Mouse (Mus musculus) WW6 (cell line): ENCODE results near the gene Dnajc16.
A peak's percentile ranks its signal among the peaks of the same experiment; 100 is the strongest.

Experiments used
- DNase-seq: peaks from one replicate; pipeline ENCODE4 v3.0.0-alpha.2; 2013; ENCODE audit warnings: low read depth, low spot score

The Dnajc16 gene

GRCm38 (mm10) chr4:141763476-141763875, 27.3 kb downstream of the Dnajc16 start:
- no peak for DNase-seq

- DNase-seq, result no peak
These were observed 28.6 kb downstream of the Dnajc16 start for GRCm38 (mm10) chr4:141762102-141762598.

GRCm38 (mm10) chr4:141760942-141761341, 29.8 kb downstream of the Dnajc16 start:
- DNase-seq, result no peak

- no peak for DNase-seq
These were observed 31.7 kb downstream of the Dnajc16 start for GRCm38 (mm10) chr4:141758874-141759542.

- no peak for DNase-seq
These were observed 33.6 kb downstream of the Dnajc16 start for GRCm38 (mm10) chr4:141757124-141757523.

GRCm38 (mm10) chr4:141755375-141755930, 35.3 kb downstream of the Dnajc16 start:
- DNase-seq, result no peak

- DNase-seq, result no peak
These were observed 38.7 kb downstream of the Dnajc16 start for GRCm38 (mm10) chr4:141752076-141752421.

GRCm38 (mm10) chr4:141751419-141752075, 39.2 kb downstream of the Dnajc16 start:
- DNase-seq, result no peak

- no peak for DNase-seq
These were observed 39.9 kb downstream of the Dnajc16 start for GRCm38 (mm10) chr4:141750826-141751225.

GRCm38 (mm10) chr4:141749557-141749956, 41.2 kb downstream of the Dnajc16 start:
- DNase-seq, result no peak

- no peak for DNase-seq
These were observed 44.0 kb downstream of the Dnajc16 start, which contains the start of gene Agmat for GRCm38 (mm10) chr4:141746578-141747346. Gene Agmat, plus strand, starts transcription at chr4:141746672.

- DNase-seq, result no peak
These were observed 48.4 kb downstream of the Dnajc16 start for GRCm38 (mm10) chr4:141742381-141742780.

- DNase-seq, result no peak
These were observed 48.9 kb downstream of the Dnajc16 start for GRCm38 (mm10) chr4:141741856-141742255.

GRCm38 (mm10) chr4:141738015-141738414, 52.7 kb downstream of the Dnajc16 start:
- no peak for DNase-seq

- no peak for DNase-seq
These were observed 53.9 kb downstream of the Dnajc16 start for GRCm38 (mm10) chr4:141736856-141737255.

- no peak for DNase-seq
These were observed 55.5 kb downstream of the Dnajc16 start for GRCm38 (mm10) chr4:141735206-141735560.

- peak; percentile 91 for DNase-seq
These were observed 56.1 kb downstream of the Dnajc16 start for GRCm38 (mm10) chr4:141734446-141735205.

- DNase-seq, result no peak
These were observed 59.0 kb downstream of the Dnajc16 start for GRCm38 (mm10) chr4:141731766-141732165.

- no peak for DNase-seq
These were observed 60.3 kb downstream of the Dnajc16 start for GRCm38 (mm10) chr4:141730401-141730800.

- no peak for DNase-seq
These were observed 61.5 kb downstream of the Dnajc16 start for GRCm38 (mm10) chr4:141729266-141729665.

GRCm38 (mm10) chr4:141725738-141726137, 65.0 kb downstream of the Dnajc16 start:
- DNase-seq, result no peak
